Mouse (Mus musculus): ENCODE measurements around the gene Slc35f2.

GRCm38 (mm10) chr9:53786561-53787407 lies 15.4 kb downstream of the Slc35f2 start:
- TF ChIP-seq CTCF (IDR thresholded peaks at IDR 0.05) (no peak), EP300 (IDR thresholded peaks at IDR 0.05) (no peak)

All from lung, postnatal 0 days (tissue).